Mouse (Mus musculus): ENCODE measurements around the gene Slc9a4.
A peak's percentile ranks its signal among the peaks of the same experiment; 100 is the strongest.

Gene Slc9a4

DNA sequence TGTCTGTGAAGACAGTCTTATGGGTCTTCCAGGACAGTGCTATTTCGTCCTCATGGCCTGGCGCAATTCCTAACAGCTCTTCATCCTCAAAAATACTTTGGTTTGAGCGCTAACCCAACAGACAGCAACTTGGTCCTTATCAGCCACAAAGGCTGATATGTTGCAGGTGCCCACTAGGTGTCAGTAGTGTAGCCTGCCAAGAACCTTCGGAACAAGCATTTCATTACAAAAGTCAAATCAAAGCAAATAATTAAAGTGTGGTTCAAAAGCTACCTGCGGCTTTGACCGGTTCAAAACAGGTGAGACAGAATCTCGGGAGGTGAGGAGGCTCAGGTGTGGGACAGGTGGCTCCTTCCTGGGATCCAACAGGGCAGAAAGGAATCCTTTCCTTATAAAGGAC, at the start of gene Slc9a4:
TSS of gene Slc9a4 (plus strand) at position 298 of the 400 bp plus-strand sequence.
- DNase-seq (ENCODE audit: low spot score in 2 of 2): peak; percentile 50 to 65

DNA sequence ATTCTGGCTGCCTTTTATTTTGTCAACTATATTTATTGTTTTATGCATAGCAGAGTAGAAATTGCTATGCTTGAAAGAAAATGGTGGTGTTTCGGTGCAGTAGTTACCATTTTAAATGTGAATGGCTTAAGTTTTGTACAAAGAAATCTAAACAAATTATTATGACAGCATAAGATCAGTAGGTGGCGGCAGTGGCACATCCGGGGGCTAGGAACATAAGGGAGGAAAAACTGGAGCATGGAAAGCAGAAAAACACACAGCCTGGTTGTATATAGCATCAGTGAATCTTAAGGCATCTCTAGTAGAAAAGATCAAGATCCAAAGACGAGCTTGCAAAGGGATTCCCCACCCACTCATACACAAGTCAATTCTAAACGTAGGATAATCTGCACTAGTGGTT, 42.3 kb upstream of the Slc9a4 start:
- DNase-seq (ENCODE audit: low spot score in 2 of 2): no peak

DNA sequence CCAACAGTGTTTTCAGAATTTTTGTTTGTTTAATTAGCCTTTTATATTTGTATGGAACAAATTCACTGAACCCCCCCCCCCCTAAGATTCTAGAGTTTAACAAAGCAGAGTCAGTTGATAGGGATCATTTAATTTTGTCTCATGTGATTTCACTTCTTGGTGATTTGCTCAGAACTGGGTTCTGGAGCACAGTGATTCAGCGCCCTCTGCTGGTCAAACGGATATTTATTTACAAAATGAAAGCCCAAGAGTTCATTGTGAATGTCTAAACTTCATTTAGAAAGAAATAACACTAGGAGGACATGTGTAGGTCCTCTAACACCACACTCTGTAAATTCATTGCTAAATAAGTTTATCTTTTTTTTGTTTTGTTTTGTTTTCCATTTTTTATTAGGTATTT, 35.2 kb upstream of the Slc9a4 start:
- peak; percentile 54 to 72 for DNase-seq (ENCODE audit: low spot score in 2 of 2)

DNA sequence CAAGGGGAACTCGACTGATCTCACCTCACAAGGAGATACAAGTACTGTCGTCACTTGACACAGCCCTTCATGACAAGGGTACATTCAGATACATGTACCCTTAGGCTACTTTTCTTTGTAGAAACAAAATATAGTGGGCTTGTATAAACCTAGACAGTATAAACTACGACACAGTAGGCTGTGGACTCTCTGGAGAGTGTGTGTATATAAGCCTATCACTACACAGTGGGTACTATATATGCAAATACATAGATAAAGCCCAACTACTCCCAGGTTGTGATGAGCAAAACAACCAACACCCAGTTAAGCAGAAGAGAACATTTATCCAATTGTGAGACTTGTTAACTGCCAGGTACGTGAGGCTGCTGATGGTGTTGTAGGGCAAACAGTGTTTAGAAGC, 33.2 kb upstream of the Slc9a4 start:
- DNase-seq (ENCODE audit: low spot score in 2 of 2): no peak

DNA sequence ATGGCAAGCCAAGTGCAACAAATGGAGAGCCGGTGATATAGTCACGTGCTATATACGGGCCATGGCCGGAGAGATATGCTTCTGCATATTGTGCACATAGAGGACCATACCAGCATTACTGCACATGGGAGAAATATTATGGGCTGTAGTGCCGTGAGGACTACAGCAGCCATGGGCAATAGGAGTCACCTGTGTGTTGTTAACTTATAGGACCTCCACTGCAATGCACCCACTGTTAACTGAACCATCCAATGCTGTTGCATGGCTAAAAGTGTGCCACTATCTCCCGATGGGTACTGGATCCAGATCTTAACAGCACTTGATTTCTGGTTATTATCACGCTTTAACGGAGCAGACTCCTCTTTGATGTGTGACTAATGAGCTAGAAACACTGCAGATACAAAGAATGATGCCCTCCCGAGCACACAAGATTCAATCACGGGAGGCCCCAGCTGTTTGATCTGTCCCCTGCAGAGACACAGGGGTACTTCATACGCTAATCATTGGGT, 32.8 kb upstream of the Slc9a4 start:
- DNase-seq (ENCODE audit: low spot score in 2 of 2): no peak

DNA sequence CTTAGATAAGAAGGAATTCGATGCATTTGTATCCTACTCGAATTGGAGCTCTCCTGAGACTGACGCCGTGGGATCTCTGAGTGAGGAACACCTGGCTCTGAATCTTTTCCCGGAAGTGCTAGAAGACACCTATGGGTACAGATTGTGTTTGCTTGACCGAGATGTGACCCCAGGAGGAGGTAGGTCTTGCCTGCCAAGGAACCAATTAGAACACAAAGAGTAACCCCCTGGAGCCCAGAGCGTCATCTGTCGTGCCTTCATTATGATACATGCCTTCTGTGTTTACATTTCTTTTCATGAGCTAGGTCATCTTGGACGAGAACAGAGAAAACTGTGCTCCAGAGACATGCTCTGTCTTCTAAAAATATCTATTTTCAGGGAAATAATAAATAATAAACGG, 32.1 kb upstream of the Slc9a4 start:
- DNase-seq (ENCODE audit: low spot score in 2 of 2): no peak

DNA sequence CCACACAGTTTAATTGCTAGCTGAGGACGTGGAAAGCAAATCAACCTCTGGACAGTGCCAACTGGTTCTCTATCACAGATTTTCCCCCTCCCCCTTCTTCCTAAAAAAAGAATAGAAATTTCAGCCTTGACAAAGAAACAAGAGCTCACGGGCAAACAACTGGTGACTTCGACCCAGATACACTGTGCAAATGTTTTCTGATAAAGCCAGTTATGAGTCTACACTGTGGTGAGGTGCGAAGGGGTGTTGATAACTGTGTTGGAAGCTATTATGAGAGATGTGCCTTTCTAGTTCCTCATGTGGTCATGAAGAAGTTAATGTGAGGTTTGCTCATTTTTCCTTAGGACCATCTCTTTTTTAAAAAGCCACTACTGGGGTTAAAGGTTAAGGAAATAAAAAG, 10.5 kb upstream of the Slc9a4 start:
- no peak for DNase-seq (ENCODE audit: low spot score in 2 of 2)

DNA sequence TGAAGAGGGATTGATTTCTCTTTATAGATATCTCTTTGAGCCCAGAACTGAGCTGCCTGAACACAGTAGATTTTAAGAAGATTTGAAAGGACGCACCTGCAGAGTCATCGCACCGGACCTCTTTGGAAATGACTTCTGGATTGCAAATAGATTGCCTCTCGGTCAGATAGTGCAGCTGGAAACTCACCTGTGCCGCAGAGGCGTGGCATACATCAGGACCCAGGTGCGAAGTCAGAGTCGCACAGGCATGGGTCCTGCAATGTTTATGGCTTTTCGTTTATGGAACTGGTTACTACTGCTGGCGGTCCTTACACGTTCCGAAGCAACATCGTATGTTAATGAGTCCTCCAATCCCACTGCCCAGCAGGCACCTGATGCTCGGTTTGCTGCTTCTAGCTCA, 388 bp downstream of the Slc9a4 start:
- DNase-seq (ENCODE audit: low spot score in 2 of 2): no peak

DNA sequence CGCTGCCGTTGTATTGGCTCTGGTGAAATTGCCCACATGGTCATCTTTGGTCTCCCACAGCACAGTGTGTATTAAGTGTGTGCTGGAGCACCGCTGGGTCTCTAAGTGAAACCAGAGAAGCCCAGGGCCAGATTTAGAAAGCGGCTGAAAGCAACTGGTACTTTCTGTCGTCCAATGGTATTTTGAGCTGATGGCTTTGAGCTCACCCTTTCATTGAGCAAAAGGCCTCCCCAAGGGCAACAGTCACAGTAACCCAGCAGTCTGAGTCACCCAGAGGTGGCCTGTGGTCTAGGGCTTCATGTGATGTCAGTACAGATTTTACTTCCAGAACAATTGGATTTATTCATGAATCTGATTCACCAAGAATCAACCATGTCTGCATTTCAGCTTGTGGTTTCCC, 6.9 kb downstream of the Slc9a4 start:
- DNase-seq (ENCODE audit: low spot score in 2 of 2): no peak

DNA sequence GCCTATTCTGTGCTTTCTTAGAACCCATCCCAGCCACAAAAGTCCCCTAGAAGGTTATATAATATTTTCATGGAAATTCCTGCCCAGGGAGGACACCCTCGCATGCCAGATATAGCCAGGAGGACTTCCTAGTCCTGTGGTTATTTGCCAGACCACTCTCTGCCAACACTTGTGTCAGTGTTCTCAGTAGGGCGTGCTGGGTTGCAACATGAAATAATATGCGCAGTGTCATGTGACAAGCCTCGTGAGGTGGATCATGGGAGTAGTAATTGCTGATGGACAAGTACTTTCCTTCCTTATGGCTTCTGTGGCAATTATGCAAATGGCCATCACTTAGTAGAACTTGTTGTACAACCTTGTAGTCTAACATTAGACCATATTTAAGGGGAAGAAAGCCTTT, 11.1 kb downstream of the Slc9a4 start:
- DNase-seq (ENCODE audit: low spot score in 2 of 2): no peak

DNA sequence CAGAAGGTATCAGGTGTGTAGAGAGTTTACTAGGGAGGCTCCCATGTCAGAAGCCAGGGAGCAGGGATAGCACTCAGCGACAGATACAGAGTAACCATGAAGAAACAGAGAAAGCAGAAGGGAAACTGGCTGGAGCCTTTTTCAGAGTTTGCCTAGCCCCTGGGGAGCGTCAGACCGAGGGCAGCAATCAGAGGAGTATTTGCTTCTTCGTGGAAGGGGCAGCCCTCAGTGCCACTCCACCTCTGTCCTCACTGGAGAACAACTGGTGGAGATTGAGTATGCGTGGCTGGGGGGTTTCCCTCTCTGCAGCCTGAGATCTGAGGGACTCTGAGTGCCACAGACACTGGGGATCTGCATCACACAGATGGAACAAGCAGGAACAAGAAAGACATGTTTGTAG, 17.9 kb downstream of the Slc9a4 start:
- DNase-seq (ENCODE audit: low spot score in 2 of 2): no peak

DNA sequence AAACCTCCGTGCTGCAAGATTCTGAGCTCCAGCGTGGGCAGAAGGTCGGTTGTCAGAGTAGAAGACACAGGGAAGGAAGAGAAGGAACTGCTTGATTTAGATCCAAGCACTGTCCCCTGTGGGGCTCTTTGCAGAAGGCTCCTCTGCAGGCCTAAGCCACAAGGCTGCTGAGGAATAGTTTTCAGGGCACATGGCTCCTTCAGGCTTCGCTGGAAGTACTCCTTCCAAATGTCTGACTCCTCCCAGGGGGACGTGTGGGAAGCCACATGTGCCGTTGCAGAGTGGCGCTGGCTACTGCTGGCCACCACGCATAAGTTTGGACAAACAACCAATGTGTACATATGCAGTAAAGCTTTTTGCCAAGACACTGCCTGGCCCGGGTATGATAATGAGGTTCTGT, 19.8 kb downstream of the Slc9a4 start:
- peak in 1 of 2 experiments; percentile 43 for DNase-seq (ENCODE audit: low spot score in 2 of 2)

DNA sequence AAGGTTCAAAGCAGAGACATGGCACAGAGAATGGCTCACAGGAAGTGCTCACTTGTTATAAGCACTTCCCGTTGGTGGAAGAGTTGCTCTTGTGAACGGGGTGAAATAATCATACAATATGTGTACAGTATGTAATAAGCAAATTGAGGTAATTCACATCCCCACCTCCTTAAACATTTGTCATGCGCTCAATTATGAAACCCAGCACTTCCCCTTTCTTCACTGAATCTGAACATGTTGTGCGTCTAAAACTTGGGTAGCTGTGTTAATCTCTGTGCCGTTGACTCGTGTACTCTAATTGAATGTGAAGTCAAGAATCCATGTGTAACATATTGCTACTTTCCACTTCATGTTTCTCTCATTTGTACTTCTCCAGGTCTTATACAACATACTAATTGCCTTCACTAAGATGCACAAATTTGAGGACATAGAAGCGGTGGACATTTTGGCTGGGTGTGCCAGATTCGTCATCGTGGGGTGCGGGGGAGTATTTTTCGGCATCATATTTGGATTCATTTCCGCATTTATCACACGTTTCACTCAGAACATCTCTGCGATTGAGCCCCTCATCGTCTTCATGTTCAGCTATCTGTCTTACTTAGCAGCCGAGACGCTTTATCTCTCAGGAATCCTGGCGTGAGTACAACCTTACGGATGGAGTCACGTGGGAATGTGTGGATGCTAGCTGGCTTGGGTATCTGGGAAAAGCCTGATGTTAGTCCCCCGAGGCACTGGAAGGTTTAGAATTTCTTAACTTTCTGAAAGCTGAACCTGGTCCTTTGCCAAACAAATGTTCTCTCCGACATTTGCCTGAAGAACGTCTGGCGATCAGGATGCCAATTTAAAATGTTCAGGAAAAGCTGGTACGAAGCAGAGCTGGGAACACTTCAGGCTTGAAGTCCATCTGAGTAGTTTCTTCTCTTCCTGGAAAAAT, 20.8 kb downstream of the Slc9a4 start:
- peak; percentile 65 to 80 for DNase-seq (ENCODE audit: low spot score in 2 of 2)

DNA sequence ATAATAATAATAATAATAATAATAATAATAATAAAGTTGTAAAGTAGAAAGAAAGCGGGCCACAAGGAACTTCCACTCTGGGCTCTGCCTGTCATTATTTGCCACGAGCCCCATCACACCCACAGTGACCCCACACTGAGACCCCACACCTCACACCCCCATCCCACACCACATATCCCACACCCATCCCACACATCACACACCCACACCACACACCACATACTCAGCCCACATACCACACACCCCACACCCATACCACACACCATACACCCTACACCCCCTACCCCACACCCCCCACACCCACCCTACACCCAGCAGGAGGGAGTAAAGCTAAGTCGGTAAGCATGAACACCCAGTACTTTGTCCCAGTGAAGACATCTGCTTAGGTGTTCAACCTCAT, 21.6 kb downstream of the Slc9a4 start:
- DNase-seq (ENCODE audit: low spot score in 2 of 2): no peak

DNA sequence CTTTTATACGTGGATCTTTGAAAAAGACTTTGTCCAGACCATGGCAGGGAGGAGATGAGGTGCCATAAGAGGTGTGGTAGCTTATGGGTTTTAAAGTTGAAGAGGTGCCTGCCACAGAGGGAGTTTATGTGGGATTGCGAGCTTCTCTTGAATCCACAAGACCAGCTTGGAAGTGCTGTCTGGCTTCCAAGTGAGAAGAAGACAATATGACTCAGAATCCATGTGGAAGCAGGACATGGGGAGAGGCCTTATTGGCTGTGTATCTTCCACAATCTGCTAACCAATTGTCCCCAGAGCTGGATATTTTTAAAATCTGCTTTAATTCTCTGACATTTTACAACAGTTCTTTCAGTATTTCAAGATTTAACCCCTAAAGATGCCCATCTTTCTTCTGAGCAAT, 33.3 kb downstream of the Slc9a4 start:
- DNase-seq (ENCODE audit: low spot score in 2 of 2): no peak

DNA sequence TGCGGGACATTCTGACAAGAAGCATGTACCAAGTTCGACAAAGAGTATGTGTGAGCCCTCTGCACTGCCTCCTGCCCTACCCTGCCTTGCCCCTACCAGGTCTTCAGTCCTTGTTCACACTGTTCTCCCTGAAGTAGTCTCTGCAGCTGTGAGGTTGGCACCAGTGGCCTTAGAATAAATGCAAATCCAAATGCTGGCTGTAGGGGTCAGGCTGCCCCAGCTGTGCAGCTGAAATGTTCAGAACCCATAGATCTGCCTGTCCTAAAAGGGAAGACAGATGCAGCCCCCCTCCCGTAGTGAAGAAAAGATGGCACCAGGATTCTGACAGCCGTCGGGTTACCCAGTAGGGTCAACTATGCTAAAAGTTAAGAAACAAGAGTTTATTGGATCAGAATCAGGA, 39.2 kb downstream of the Slc9a4 start:
- DNase-seq (ENCODE audit: low spot score in 2 of 2): no peak

DNA sequence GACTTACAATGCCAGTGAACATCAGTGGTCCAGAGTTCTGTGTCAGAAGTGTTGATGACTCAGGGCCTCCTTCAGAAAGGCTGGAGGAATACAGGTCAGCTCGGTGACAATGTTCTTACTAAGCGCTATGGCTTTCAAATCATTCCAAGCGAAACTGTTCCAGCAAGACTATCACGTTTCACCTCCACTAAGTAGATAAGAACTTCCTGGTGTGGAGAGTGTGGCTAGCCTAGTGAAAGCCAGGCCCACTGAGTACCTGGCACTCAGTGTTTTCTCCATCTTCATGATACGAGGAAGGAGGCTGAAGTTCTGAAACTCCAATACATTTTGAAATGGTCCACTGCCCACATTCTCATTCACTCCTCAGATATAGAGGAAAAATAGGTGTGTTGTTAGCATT, 40.0 kb downstream of the Slc9a4 start:
- no peak for DNase-seq (ENCODE audit: low spot score in 2 of 2)

DNA sequence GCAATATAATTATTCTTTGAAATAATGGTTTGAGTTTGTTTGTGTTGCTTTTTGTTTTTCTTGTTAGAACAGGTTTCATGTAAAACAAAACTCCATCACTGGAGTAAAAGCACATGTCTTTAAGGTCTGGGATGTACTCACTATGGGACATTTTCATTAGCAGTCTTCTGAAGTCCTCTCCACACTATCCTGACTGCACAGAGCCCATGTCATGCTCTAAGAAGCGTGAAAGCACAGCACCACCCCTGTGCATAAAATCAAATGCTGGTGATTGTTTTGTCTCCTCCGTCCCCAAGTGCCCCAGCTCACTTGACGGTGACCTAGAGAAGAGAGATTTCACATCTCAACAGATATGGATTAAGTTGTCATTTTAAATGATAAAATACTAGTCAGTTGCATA, 45.1 kb downstream of the Slc9a4 start:
- no peak for DNase-seq (ENCODE audit: low spot score in 2 of 2)

DNA sequence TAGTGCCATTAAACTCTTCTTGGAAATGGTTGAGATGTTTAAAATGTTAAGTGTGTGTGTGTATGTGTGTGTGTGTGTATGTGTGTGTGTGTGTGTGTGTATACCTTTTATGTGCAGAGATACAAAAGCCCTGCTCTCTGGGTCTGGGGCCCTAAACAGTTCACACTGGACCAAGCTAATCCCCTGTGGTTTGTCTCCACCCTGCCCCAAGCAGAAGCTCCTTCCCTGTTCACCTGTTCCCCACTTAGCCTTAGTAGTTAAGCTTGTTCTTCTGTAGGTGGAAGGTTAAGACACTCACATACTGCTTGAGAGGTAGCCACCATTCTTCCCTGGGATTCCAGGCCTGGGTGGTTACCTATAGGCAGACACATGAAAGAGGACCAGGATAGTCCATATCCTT, 47.1 kb downstream of the Slc9a4 start:
- DNase-seq (ENCODE audit: low spot score in 2 of 2): no peak

DNA sequence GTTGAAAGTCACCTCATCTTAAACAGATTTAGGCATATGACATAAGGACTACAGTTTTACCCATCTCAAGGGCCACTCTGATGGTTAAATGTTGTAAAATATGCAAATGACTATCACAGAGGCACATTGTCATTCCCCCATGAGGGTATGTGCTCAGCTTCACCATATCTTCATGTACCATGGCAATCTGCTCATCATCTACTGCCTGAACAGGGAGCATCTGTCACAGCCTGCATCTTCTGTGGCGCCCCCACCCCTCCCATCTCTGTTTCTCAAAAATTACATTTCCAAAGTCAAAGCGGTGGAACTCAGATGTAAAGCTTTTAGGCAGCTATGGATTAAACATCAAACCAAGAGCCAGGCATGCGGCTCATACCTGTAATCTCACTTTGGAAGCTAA, 48.6 kb downstream of the Slc9a4 start:
- DNase-seq (ENCODE audit: low spot score in 2 of 2): peak in 1 of 2 experiments; percentile 31

DNA sequence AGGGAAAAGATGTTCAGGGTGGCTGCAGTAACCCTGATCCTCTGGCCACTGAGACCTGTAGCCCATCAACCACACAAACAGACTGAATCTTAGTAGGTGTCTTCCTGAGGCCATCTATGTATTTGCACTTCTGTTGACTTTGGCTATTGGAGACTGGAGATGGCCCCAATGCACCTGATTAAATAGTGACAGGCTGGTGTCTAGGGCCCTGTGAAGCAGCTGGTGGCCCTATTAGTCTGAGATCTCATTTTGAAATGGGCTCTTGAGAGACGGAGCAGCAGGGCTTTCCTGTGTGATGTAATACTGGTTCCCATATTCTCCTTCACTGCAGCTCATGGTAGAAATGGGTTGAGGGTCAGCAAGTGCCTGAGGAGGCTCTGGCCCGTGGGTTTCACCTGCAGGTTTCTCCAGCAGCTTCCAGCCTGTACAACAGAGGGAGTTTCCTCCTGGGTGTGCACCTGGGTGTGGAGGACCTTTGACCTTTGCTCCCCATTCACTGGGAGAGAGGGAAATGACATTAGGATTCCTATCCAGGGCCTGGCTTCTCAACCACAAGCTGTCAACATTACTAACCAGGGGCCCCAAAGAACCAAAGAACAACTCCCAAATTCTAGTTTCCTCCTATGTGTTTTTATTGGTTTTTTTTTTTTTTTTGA, 52.7 kb downstream of the Slc9a4 start:
- DNase-seq (ENCODE audit: low spot score in 2 of 2): no peak

DNA sequence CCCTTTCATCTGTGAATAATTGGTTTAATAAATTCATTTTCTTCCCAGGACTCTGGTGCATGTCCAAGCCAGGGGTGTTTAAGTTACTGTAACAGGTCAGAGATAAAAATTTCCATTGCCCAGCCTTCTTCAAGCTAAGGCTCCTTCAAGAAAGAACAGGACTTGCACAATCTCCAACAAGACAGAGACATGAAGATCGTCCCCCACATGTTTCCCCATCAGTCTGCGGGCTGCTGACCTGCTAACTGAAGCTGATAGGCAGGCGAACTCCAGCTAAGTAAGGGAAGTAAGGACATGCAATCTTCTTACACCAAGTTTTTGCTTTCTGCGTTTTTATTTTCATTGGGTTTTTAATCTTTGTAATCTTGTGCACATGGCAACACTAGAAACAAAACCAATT, 54.7 kb downstream of the Slc9a4 start:
- DNase-seq (ENCODE audit: low spot score in 2 of 2): no peak

DNA sequence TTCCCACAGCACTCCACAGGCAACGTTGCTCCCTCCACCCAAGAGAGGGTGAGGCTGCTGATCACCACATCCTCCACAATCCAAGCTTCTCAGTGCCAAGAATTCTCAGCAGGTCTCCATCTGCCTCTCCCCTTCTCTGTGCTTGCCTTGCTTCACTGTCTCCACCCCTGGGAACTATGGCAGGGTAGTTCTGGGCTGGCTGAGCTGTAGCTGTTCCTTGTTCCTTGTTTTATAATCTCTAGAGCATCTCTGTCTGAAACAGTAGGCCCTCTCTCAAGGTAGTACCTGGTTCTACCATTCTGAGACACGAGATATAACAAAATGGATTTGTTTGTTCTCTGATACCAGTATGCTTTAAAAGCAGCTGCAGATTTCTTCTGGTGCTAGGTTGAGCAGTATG, 68.4 kb downstream of the Slc9a4 start:
- DNase-seq (ENCODE audit: low spot score in 2 of 2): no peak
